Mouse (Mus musculus) heart, postnatal 36 days (tissue): ENCODE data around the gene Usp47. TPM values are rescaled to one million over a fixed set of nuclear protein-coding genes. Genes with fewer than 3 reads are reported as not detected.
"Not testable (repeated sequence)": the region's sequence is repeated elsewhere in the genome, so short reads cannot be mapped to it uniquely, and the experiment has no call there.

Source experiments
- DNase-seq, 2 experiments: peaks; one replicate each; pipeline ENCODE4 v3.0.0; 2021 to 2022
- intact Hi-C: fragments of 180-260 bp; cut with DNase I; formaldehyde crosslinking; loops from one replicate; pipeline ENCODE4 v1.15.1; 2025
- total RNA-seq, 2 experiments: library from RNA; stranded (reverse); gene quantifications; 2 replicates each; pipeline ENCODE4 v1.2.3; 2021

Gene Usp47
- total RNA-seq, 2 experiments from 2014 or later, result 80.2 to 81.2 TPM

- no peak for DNase-seq
- intact Hi-C loops, result no loop called here
Observed at GRCm38 (mm10) chr7:112036636-112037035, 13.3 kb downstream of the Usp47 start.

DNA sequence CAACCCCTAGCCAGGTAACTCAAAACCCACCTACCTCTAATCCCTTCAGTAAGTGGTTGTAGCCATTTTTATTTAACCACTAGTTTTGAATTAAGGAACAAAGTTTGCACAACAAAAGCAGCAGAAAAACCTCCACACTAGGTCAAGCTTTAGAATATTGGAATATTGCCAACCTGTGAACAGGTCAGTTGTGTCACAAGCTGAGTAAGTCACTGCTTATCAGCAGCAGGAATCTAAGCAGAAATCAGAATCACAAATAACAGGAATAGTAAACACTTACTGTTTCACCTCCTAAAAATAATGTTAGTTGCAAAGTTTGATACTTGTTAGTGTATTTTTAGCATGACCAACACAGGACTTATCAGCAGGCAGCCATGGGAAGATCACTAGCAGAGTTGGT, 17.0 kb downstream of the Usp47 start:
- DNase-seq, result no peak

GRCm38 (mm10) chr7:112042758-112043157, 19.5 kb downstream of the Usp47 start:
- no peak for DNase-seq
- intact Hi-C loops, result no loop called here

More for the DNA sequence above, 17.0 kb downstream of the Usp47 start:
- intact Hi-C loops, result no loop called here

DNA sequence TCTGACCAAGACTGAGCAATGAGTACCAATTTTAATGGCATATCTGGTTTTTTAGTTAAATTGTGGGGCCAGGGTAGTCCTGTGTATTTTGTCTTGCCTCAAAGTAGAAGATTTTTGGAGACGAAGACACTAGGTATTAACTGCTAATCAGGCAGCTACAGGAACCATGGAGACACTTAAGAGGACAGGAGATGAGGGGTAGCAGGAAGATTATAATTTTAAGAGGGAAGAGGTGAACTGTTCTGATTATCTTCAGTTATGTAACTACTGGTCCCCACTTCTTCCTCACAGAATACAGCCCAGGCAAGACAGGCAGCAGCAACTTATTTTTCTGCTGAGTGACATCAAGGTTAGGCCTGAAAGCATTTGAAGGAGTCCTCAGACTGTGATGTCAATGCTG, 21.9 kb downstream of the Usp47 start:
- no peak for DNase-seq
- intact Hi-C loops, result no loop called here

DNA sequence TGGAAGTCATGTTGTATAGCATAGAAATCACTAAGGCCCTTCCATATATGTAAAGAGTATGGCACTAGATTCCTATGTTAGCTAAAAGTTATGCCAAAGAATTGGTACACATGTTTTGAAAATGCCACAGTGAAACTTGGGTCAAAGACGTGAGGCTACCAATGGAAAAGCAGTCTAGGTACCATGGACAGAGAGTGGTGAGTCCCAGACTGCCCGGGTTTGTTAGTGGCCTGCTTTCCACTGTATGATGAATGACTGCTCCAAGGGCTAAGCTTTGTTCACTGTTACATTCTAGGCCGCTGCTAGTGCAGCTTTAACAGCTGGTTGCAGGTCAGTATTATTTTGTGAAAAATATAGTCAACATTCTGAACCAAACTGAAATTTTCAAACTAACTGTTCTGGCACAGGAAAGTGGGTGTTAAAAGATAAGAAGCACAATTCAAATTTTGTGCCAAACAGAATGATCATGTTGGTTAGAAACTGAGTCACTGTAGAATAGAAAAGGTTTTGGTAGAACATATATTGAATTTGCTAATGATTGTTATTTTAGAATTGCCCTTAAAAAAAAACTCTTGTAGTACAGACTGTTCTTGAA, 22.6 kb downstream of the Usp47 start:
- intact Hi-C loops, result no loop called here

DNA sequence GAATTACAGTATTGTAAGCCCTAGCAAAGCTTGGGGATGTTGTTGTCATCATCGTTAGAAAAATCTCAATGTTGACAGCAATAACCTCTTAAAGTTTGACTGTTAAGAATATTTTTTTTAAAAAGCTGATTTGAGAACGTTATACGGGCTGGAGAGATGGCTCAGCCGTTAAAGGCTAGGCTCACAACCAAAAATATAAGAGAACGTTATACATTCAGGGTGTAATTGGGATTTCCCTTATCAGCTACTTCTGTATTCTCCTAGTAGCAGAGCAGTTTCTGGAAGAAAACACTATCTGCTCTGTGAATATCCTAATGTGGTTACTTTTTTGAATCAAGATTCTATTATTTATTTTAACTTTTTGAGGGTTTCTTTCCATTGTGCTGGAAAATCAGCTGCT, 25.3 kb downstream of the Usp47 start:
- no peak for DNase-seq
- intact Hi-C loops, result no loop called here

More for the DNA sequence above, 22.6 kb downstream of the Usp47 start:
- DNase-seq, result no peak

- no peak for DNase-seq
- intact Hi-C loops, result no loop called here
Observed at GRCm38 (mm10) chr7:112053667-112054066, 30.4 kb downstream of the Usp47 start.

GRCm38 (mm10) chr7:112055901-112056625, 32.8 kb downstream of the Usp47 start:
- intact Hi-C loops, result no loop called here
- DNase-seq, result no peak

- intact Hi-C loops, result no loop called here
- DNase-seq, result no peak
Observed at GRCm38 (mm10) chr7:112074868-112075267, 51.6 kb downstream of the Usp47 start.

DNA sequence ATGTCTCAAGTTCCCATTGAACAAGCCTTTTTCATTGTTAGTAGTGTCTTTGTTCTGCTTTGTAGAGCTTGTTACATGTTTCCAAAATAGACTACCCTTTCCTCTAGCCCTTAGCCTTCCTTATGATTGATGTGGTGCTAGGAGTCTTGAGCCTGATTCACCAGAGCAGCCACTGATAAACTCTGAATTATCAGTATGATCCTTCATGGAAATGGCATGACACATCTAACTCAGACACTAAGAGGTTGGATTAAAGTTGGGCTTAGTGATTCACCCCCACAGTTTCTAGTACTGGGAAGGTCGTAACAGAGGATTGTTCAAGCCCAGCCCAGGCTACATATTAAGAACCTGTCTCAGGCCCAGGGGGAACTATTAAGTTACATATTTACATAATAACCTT, 59.3 kb downstream of the Usp47 start:
- intact Hi-C loops, result no loop called here
- no peak for DNase-seq

GRCm38 (mm10) chr7:112084222-112084621, 60.9 kb downstream of the Usp47 start:
- no peak for DNase-seq
- intact Hi-C loops, result no loop called here

GRCm38 (mm10) chr7:112085062-112085461, 61.8 kb downstream of the Usp47 start:
- peak; percentile 85 to 92 for DNase-seq
- intact Hi-C loops, result loop anchor here (1.0 kb wide), 2 partner anchors 95 to 284 kb away; no protein-coding TSS in a partner anchor

- DNase-seq, result no peak
- intact Hi-C loops, result no loop called here
Observed at GRCm38 (mm10) chr7:112086186-112086585, 62.9 kb downstream of the Usp47 start.

- intact Hi-C loops, result not testable (repeated sequence)
Observed at GRCm38 (mm10) chr7:112094923-112095322, 71.6 kb downstream of the Usp47 start.

GRCm38 (mm10) chr7:112100887-112101286, 77.6 kb downstream of the Usp47 start:
- intact Hi-C loops, result no loop called here
- DNase-seq, result no peak

More at GRCm38 (mm10) chr7:112094923-112095322, 71.6 kb downstream of the Usp47 start:
- not testable (repeated sequence) for DNase-seq

DNA sequence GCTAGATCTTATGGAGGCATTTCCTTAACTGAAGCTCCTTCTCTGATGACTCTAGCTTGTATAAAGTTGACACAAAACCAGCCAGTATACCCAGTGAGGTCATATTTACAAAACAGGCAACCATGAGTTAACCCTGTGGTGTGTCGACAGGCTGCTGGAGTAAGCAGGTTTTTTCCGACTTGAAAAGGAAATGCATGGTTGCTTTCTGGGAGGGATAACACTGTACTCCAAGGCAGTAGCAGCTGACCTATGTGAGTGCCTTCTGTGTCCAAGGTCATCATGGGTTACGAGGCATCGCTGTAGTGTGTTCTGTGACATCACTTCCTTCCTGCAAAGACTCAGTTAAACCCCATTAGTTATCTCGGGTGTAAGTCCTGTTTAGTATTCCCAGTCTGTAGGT, 79.6 kb downstream of the Usp47 start:
- DNase-seq, result no peak
- intact Hi-C loops, result no loop called here

DNA sequence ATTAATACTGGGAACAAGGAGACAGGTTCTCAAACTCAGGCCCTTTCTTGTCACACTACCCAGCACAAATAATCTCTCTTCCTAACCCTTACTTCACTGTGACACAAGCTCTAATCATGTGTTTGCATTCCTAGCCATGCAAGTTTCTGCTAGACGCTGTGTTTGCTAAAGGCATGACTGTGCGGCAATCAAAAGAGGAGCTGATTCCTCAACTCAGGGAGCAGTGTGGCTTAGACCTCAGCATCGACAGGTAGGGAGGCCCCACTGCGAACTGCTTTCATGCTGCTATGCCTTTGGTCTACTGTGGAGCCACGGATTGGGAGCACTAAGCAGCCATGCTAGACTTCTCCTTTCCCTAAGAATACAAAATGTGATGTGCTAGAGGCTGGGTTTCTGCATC, 80.5 kb downstream of the Usp47 start:
- intact Hi-C loops, result no loop called here
- no peak for DNase-seq

GRCm38 (mm10) chr7:112108757-112109156, 85.5 kb downstream of the Usp47 start:
- no peak for DNase-seq
- intact Hi-C loops, result no loop called here

- intact Hi-C loops, result no loop called here
Observed at GRCm38 (mm10) chr7:112110638-112111372, 87.5 kb downstream of the Usp47 start.

GRCm38 (mm10) chr7:112117501-112117900, 94.2 kb downstream of the Usp47 start:
- DNase-seq, result no peak
- intact Hi-C loops, result no loop called here

More at GRCm38 (mm10) chr7:112110638-112111372, 87.5 kb downstream of the Usp47 start:
- DNase-seq, result no peak

DNA sequence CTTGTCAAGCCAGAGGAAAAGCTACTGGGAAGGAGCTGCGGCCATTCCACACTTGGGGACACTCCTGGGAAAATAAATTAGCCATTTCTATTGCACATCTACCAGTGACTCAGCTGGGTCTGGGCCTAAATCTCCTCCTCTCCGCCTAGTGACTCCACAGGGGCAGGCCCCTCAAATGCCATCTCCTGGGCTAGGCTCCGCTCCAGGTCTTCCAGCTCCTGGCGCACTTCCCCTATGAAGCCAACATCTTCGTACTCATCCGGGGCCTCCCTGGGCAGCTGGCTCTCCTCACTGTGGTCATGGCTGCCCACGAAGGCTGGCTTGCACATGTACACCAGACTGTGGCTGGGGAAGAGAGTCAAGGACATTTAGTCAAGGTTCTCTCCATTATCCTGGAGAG, 94.8 kb downstream of the Usp47 start:
- intact Hi-C loops, result no loop called here
- DNase-seq, result no peak

GRCm38 (mm10) chr7:112119248-112119647, 95.9 kb downstream of the Usp47 start:
- intact Hi-C loops, result no loop called here
- no peak for DNase-seq
